Mouse (Mus musculus) forebrain, embryonic 16.5 days (tissue): ENCODE results near the gene Dis3l. TPM values are rescaled to one million over a fixed set of nuclear protein-coding genes. Genes with fewer than 3 reads are reported as not detected.
A peak's percentile ranks its signal among the peaks of the same experiment; 100 is the strongest.

ENCODE experiments used
- ATAC-seq: fragments of 200-750 bp; cut with Nextera tagmentation; 2 replicates; pipeline ENCODE4 v1.8.0; 2017; ENCODE audit warnings: mild to moderate bottlenecking, moderate library complexity
- H3K27ac ChIP-seq: fragments of 300-500 bp; sonication (generic); 2 replicates; pipeline ENCODE4 v1.5.1; 2014; ENCODE audit warnings: low read length, control low read depth
- H3K27me3 ChIP-seq: fragments of 300-500 bp; sonication (generic); replicated peaks from 2 replicates; pipeline ENCODE4 v1.6.1; 2014; ENCODE audit warnings: low read length; ENCODE audit not compliant: control insufficient read depth, insufficient read depth
- H3K36me3 ChIP-seq: fragments of 300-500 bp; sonication (generic); 2 replicates; pipeline ENCODE4 v1.6.1; 2014; ENCODE audit not compliant: control insufficient read depth, insufficient read depth
- H3K4me1 ChIP-seq: fragments of 300-500 bp; sonication (generic); replicated peaks from 2 replicates; pipeline ENCODE4 v1.6.1; 2014; ENCODE audit warnings: low read length; ENCODE audit not compliant: control insufficient read depth, insufficient read depth
- H3K4me2 ChIP-seq: fragments of 300-500 bp; sonication (generic); 2 replicates; pipeline ENCODE4 v1.6.1; 2014; ENCODE audit warnings: mild to moderate bottlenecking, low read length, control low read depth
- H3K4me3 ChIP-seq: fragments of 300-500 bp; sonication (generic); replicated peaks from 2 replicates; pipeline ENCODE4 v1.5.1; 2014; ENCODE audit warnings: mild to moderate bottlenecking, low read length, control low read depth
- H3K9ac ChIP-seq: fragments of 300-500 bp; sonication (generic); replicated peaks from 2 replicates; pipeline ENCODE4 v1.6.1; 2014; ENCODE audit warnings: low read depth, low read length, control low read depth
- H3K9me3 ChIP-seq: fragments of 300-500 bp; sonication (generic); 2 replicates; pipeline ENCODE4 v1.6.1; 2016; ENCODE audit warnings: low read length; ENCODE audit not compliant: control insufficient read depth
- WGBS: fragments of 180-500 bp; shearing (Covaris S2); extraction: QIAGEN DNeasy Blood & Tissue Kit; methylation state at CpG from one replicate; pipeline ENCODE4 v1.1.7; 2014; 5-methylcytosine and 5-hydroxymethylcytosine counted together
- polyA plus RNA-seq: library from polyadenylated mRNA; unstranded; fragments of >200 nt; fragmentation: Nextera tagmentation; extraction: Ambion mirVana; gene quantifications from 2 replicates; pipeline ENCODE4 v1.2.1, GENCODE M21; 2015

Dis3l gene
- polyA plus RNA-seq, 1 experiment from 2014 or later = 25.9 TPM

GRCm38 (mm10) chr9:64361231-64361950 is 20.3 kb upstream of the Dis3l start:
- Histone ChIP-seq H3K27me3 (no peaks in the 10 kb centered on the region), H3K4me3 (no peak overlapping the region), H3K4me2 (no peak overlapping the region), H3K27ac (no peak overlapping the region), H3K36me3 (no peaks in the 10 kb centered on the region), H3K9me3 (no peaks in the 10 kb centered on the region), H3K4me1 (no peaks in the 10 kb centered on the region), H3K9ac (no peak overlapping the region)
- 84% methylated on average over 9 of the region's 9 CpGs for WGBS
- ATAC-seq = no peak

GRCm38 (mm10) chr9:64355627-64356026 is 14.5 kb upstream of the Dis3l start:
- H3K36me3 ChIP-seq = no peaks in the 10 kb centered on the region
- ATAC-seq = no peak
- 93% methylated on average over 7 of the region's 7 CpGs for WGBS

GRCm38 (mm10) chr9:64351191-64351590 is 10.1 kb upstream of the Dis3l start:
- Histone ChIP-seq H3K9me3 (no peaks in the 10 kb centered on the region), H3K27me3 (no peaks in the 10 kb centered on the region), H3K27ac (no peak overlapping the region), H3K9ac (no peak overlapping the region), H3K4me2 (no peak overlapping the region), H3K36me3 (no peaks in the 10 kb centered on the region), H3K4me1 (no peaks in the 10 kb centered on the region), H3K4me3 (no peak overlapping the region)
- 47% methylated on average over 3 of the region's 3 CpGs for WGBS
- no peak for ATAC-seq

More at GRCm38 (mm10) chr9:64355627-64356026, 14.5 kb upstream of the Dis3l start:
- no peaks in the 10 kb centered on the region for H3K27me3 ChIP-seq
- no peak overlapping the region for H3K27ac ChIP-seq
- H3K9me3 ChIP-seq = no peaks in the 10 kb centered on the region
- no peaks in the 10 kb centered on the region for H3K4me1 ChIP-seq
- no peak overlapping the region for H3K4me2 ChIP-seq
- no peak overlapping the region for H3K4me3 ChIP-seq
- H3K9ac ChIP-seq = no peak overlapping the region

GRCm38 (mm10) chr9:64349490-64349889 is 8.4 kb upstream of the Dis3l start:
- H3K4me2 ChIP-seq = no peak overlapping the region
- no peaks in the 10 kb centered on the region for H3K4me1 ChIP-seq
- no peaks in the 10 kb centered on the region for H3K9me3 ChIP-seq
- H3K27ac ChIP-seq = no peak overlapping the region
- no peaks in the 10 kb centered on the region for H3K36me3 ChIP-seq
- no peak overlapping the region for H3K4me3 ChIP-seq
- no peak overlapping the region for H3K9ac ChIP-seq
- ATAC-seq = no peak
- 43% methylated on average over 5 of the region's 5 CpGs for WGBS
- H3K27me3 ChIP-seq = no peaks in the 10 kb centered on the region

GRCm38 (mm10) chr9:64347377-64347776 is 6.3 kb upstream of the Dis3l start:
- Histone ChIP-seq H3K27ac (no peak overlapping the region), H3K9ac (no peak overlapping the region), H3K4me2 (no peak overlapping the region), H3K36me3 (no peaks in the 10 kb centered on the region), H3K4me3 (no peak overlapping the region), H3K27me3 (no peaks in the 10 kb centered on the region), H3K9me3 (no peaks in the 10 kb centered on the region), H3K4me1 (no peaks in the 10 kb centered on the region)
- 0% methylated on average over 1 of the region's 1 CpGs for WGBS
- ATAC-seq = no peak

- no peaks in the 10 kb centered on the region for H3K36me3 ChIP-seq
These were observed 4.8 kb upstream of the Dis3l start for GRCm38 (mm10) chr9:64345931-64346330.

GRCm38 (mm10) chr9:64343656-64344055 is 2.6 kb upstream of the Dis3l start:
- H3K4me1 ChIP-seq = peaks cover 9% of the 10 kb centered on the region
- H3K4me3 ChIP-seq = no peak overlapping the region
- H3K4me2 ChIP-seq = no peak overlapping the region
- H3K36me3 ChIP-seq = no peaks in the 10 kb centered on the region
- no peaks in the 10 kb centered on the region for H3K9me3 ChIP-seq
- H3K27me3 ChIP-seq = no peaks in the 10 kb centered on the region
- 97% methylated on average over 2 of the region's 2 CpGs for WGBS
- no peak overlapping the region for H3K9ac ChIP-seq
- ATAC-seq = no peak
- H3K27ac ChIP-seq = no peak overlapping the region

More at GRCm38 (mm10) chr9:64345931-64346330, 4.8 kb upstream of the Dis3l start:
- H3K4me1 ChIP-seq = no peaks in the 10 kb centered on the region
- H3K27me3 ChIP-seq = no peaks in the 10 kb centered on the region
- no peak overlapping the region for H3K4me3 ChIP-seq
- no peak overlapping the region for H3K4me2 ChIP-seq
- 61% methylated on average over 5 of the region's 5 CpGs for WGBS
- no peak for ATAC-seq
- H3K27ac ChIP-seq = no peak overlapping the region
- no peaks in the 10 kb centered on the region for H3K9me3 ChIP-seq
- H3K9ac ChIP-seq = no peak overlapping the region

GRCm38 (mm10) chr9:64341671-64342070 is 583 bp upstream of the Dis3l start:
- H3K9ac ChIP-seq = no peak overlapping the region
- 85% methylated on average over 8 of the region's 8 CpGs for WGBS
- H3K27me3 ChIP-seq = no peaks in the 10 kb centered on the region
- no peaks in the 10 kb centered on the region for H3K36me3 ChIP-seq
- peaks cover 9% of the 10 kb centered on the region for H3K4me1 ChIP-seq
- ATAC-seq = no peak
- peak overlapping the region; percentile 85; the same call in 1 of the 2 replicates for H3K4me2 ChIP-seq
- no peaks in the 10 kb centered on the region for H3K9me3 ChIP-seq
- H3K4me3 ChIP-seq = no peak overlapping the region; the same call in 1 of the 2 replicates
- H3K27ac ChIP-seq = peak overlapping the region; percentile 99; the same call in 1 of the 2 replicates

GRCm38 (mm10) chr9:64340351-64341253 is 486 bp downstream of the Dis3l start:
- H3K4me3 ChIP-seq = peak overlapping the region; percentile 71
- H3K27ac ChIP-seq = peak overlapping the region; percentile 99
- H3K9me3 ChIP-seq = no peaks in the 10 kb centered on the region
- H3K4me2 ChIP-seq = peak overlapping the region; percentile 85
- ATAC-seq = peak; percentile 91
- peak overlapping the region; percentile 100 for H3K9ac ChIP-seq
- under 1% methylated on average over 83 of the region's 85 CpGs for WGBS
- H3K4me1 ChIP-seq = peaks cover 9% of the 10 kb centered on the region
- H3K36me3 ChIP-seq = no peaks in the 10 kb centered on the region
- no peaks in the 10 kb centered on the region for H3K27me3 ChIP-seq
